Mouse (Mus musculus) cortical plate, adult 2 months (tissue): ENCODE measurements around the gene Hoxc5.

ENCODE experiments used
- CTCF ChIP-seq: fragments of 200-500 bp; IDR thresholded peaks from 2 replicates; pipeline ENCODE4 v1.5.1; 2011; ENCODE audit warnings: mild to moderate bottlenecking, control low read depth, low read length; ENCODE audit not compliant: insufficient read depth; ENCODE audit errors: extremely low read depth
- POLR2A ChIP-seq: fragments of 200-500 bp; IDR thresholded peaks from 2 replicates; pipeline ENCODE4 v1.6.1; 2011; ENCODE audit warnings: mild to moderate bottlenecking, low read length, control low read depth; ENCODE audit not compliant: insufficient read depth; ENCODE audit errors: extremely low read depth

DNA sequence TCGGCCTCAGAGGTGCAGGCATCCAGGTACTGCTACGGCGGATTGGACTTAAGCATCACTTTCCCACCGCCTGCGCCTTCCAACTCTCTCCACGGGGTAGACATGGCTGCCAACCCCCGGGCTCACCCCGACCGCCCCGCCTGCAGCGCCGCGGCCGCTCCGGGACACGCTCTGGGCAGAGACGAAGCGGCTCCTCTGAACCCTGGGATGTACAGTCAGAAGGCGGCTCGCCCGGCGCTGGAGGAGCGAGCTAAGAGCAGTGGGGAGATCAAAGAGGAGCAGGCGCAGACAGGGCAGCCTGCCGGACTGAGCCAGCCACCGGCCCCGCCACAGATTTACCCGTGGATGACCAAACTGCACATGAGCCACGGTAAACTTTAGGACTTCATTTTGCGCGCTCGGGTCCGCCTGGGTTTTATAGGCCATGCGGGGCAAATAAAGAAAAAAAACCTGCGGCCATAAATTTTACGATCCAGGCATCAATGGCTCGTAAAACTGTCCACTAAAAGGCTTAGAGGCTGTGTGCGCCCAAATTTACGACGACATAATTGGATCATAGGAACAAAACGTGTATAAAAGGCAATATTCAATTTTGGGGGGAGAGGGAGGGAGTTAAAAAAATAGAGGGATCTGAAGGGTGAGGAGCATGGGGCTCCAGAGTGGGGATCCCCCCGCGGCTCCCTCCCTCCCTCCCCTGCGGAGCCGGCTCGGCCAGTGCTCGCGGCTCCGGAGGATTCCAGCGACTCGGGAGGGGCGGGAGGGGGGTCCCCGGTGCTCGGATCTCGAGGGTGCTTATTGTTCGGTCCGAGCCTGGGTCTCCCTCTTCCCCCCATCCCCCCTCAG, 47.1 kb downstream of the Hoxc5 start:
- TF ChIP-seq POLR2A, result no peak
- TF ChIP-seq CTCF, result no peak
